Mouse (Mus musculus) left cerebral cortex, postnatal 25 days (tissue): Measurements from ENCODE around the gene Gm49380. TPM values are rescaled to one million over a fixed set of nuclear protein-coding genes. Genes with fewer than 3 reads are reported as not detected.

ENCODE experiments used
- DNase-seq, 2 experiments: peaks; one replicate each; pipeline ENCODE4 v3.0.0; 2022; ENCODE audit warnings: low spot score in 2 of 2, mixed read lengths in 1 of 2
- intact Hi-C: fragments of 180-260 bp; cut with DNase I; formaldehyde crosslinking; loops from one replicate; pipeline ENCODE4 v1.15.1; 2025
- total RNA-seq, 2 experiments: library from RNA; stranded (reverse); gene quantifications; 2 replicates each; pipeline ENCODE4 v1.2.3; 2021

Gene Gm49380
- under 1 TPM; 0.14 to 0.27 TPM for total RNA-seq

DNA sequence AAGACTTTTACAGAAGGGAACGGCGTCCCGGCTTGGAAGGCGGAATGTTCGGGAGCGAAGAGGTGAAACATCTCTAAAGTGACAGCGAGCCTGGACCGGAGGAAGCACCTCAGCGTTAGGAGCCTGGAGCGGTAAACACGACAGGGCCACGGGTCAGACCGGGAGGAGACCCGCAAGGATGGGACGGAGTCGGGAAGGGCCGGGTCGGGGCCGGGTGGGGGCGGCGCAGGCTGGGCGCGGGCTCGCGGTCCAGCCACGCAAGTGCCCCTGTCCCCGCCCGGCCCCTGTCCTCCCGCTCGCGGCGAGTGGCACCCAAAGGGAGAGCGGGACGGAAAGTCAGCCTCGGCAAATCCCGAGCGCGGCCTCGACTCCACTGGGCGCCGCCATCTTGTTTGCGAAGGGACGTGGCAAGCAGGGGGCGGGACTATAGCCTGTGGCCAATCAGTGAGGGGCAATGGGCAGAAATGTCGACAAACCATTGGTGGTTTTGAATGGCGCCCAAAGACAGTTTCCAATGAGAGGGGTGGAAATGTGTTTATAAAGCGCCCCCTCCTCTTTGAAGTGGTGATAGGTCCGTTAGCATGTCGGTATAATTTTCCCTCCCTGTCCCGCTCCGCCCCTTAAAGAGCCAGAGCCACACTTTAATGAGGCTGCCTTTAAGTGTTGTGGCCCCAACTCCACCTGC, at the start of gene Gm49380, which contains the start of gene Rnf26:
Gene Gm49380, minus strand, starts transcription at position 396 of the 685 bp plus-strand sequence.
Gene Rnf26, minus strand, starts transcription at position 413 of the 685 bp plus-strand sequence.
- intact Hi-C loops: no loop called here
- peak; percentile 96 to 99 for DNase-seq

DNA sequence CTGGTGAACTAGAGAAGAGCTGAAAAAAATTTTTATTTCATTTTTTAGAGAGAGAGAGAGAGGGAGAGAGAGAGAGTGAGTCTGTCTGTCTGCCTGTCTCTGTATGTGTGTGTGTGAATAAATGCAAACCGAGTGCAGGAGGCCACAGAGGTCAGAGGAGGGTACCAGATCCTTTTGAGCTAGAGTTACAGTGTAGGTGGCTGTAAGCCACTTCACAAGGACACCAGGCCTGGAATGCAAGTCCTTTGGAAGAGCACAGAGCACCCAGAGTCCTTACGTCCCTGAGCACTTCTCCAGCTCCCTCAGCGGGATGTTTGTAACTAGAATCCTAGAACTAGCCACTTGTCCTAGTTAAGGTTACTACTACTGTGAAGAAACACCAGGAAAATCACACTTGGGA, 46.6 kb upstream of the Gm49380 start:
- DNase-seq: no peak
- intact Hi-C loops: no loop called here

DNA sequence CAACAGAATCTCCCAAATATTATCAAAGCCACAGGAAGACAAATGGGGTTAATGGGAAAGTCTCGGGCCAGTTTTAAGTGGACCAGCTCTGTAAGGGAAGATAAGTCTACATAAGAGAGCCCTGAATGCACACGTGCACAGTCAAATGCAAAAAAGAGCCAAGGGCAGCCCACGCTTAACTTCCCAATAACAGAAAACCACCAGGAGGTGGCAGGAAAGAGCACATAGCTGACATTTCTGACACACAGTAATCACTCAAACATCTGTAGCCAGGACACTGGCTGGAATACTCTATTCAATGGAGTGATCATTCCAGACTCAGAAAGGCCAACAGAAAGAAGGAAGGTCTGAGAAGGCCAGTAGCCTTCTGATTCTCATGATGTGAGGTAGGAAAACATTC, 34.0 kb upstream of the Gm49380 start:
- no peak for DNase-seq
- intact Hi-C loops: no loop called here

DNA sequence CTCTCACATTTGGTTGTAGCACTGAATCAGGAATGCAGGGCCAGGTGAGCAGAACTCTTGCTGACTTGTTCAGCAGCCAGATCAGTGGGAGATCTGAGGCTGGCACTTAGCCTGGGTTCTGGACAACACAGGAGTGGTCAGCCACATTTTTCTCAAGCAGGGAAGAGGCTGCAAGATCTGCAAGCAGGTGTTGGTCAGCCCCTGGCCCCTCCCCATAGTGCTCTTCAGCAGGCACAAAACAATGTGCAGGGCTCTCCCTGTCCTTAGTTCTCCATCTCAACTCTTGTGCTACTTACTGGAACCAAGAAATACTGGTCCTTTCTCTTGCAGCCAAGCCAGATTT, 31.4 kb upstream of the Gm49380 start:
- no peak for DNase-seq
- intact Hi-C loops: no loop called here

DNA sequence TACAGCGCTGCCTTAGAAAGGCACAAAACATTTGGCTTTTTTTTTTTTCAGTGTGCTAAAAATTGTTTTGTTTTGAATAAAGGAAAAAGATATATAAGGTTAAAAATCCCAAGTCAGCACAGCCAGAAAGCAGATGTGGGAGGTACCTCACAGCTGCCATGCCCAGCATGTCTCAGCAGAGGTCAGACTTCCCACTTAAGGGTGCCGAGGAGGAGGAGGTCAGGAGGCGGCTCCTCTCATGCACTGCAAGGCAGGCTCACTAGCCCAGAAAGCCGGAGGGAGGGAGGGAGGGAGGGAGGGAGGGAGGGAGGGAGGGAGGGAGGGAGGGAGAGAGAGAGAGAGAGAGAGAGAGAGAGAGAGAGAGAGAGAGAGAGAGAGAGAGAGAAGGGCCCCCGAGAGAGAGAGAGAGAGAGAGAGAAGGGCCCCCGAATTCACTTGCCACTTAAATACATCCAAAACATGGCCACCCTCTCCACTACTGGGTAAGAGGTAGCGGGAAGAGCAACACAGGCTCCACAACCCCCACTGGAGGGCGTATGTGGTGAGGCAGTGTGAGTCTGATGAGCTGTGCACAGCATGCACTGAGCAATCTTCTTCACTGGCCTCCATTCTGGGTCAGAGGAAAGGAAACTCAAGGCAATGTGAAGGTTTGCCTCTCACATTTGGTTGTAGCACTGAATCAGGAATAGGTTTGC, 30.9 kb upstream of the Gm49380 start:
- peak in 1 of 2 experiments; percentile 31 for DNase-seq
- intact Hi-C loops: no loop called here

DNA sequence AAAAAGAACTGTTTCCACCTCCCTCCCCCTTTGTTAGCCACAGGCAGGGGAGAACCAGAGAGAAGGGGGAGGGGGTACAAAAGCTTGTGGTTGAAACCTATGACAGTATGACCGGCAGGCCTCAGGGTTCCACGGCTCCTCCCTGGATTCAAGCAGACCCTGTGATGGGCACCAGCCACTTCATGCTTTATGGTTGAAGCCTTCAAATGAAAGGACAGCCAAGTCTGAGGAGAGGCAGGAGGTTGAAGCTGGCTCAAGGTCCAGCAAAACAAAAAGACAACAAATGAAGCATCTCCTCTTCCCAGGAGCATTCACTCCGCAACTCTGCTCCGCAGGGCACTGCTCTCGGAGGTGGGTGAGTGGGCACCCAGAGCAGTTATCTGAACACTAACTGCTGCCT, 30.1 kb upstream of the Gm49380 start:
- DNase-seq: no peak

DNA sequence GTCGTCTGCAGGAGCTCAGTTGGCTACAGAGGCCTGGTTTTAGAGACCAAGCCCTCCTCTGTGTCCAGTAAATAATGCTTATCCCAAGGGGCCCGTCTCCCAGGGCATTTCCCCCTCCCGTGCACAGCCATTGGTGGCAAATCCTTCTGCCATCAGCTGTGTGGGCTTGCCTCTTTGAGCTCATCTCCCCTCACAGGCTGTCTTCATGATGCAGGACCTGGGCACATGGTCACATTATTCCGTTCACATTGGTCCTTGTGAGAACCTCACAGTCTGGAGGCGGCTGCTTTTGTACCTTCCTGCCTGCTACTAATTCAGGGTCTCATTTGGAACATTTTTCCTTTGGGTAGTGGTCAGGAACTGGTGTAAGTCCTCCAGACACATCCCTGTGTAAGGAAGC, 28.7 kb upstream of the Gm49380 start:
- DNase-seq: no peak

More for the DNA sequence above, 30.1 kb upstream of the Gm49380 start:
- intact Hi-C loops: no loop called here

DNA sequence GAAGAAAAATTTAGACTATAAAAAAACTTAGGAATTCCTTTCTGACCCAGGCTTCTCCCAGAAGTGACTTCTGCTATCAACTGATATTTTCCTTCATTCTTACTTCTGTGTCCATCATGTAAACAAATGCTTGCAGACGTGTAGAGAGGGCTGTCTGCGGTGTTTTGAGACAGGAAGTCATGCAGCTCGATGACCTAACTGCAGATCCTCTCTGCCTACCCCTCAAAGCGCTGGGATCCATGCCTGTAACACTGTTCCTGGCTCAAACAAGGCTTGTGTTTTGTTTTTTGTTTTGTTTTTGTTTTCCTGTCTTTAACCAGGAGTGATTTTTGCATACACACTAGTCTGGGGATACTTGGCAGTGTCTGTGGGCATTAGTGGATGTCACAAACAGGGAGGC, 24.5 kb upstream of the Gm49380 start:
- intact Hi-C loops: no loop called here
- DNase-seq: no peak

More for the DNA sequence above, 28.7 kb upstream of the Gm49380 start:
- intact Hi-C loops: no loop called here

DNA sequence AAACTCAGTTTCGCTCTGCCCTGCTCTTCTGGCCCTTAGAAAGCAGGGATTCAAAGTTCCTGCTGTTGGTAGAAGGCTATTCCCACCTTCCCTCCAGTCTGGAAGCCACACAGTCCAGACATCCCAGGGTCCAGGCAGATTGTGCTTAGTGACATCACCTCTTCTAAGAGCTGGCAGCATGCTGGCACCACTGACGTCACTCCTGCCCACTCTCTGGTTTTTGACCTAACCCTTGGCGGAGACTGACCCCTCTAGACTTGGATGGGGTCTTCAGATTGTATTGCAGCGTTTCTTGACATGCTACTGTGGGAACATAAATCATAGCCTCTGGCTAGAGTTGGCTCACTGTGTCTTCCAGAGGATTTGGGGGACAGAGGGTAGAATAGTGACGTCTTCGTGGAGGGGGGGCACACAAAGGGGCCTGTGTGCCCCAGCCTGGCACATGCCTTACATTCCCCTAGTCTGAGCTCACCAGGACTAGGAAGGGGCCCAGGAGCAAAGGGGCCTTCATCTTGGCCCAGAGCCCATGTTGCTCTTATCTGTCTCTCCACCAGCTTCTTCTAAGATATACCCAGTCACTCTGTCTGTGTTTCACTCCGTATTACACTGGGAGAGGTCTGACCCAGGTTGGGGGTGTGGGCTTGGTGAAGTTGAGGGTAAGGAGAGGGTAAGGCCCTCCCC, 22.6 kb upstream of the Gm49380 start:
- intact Hi-C loops: no loop called here
- DNase-seq: no peak

DNA sequence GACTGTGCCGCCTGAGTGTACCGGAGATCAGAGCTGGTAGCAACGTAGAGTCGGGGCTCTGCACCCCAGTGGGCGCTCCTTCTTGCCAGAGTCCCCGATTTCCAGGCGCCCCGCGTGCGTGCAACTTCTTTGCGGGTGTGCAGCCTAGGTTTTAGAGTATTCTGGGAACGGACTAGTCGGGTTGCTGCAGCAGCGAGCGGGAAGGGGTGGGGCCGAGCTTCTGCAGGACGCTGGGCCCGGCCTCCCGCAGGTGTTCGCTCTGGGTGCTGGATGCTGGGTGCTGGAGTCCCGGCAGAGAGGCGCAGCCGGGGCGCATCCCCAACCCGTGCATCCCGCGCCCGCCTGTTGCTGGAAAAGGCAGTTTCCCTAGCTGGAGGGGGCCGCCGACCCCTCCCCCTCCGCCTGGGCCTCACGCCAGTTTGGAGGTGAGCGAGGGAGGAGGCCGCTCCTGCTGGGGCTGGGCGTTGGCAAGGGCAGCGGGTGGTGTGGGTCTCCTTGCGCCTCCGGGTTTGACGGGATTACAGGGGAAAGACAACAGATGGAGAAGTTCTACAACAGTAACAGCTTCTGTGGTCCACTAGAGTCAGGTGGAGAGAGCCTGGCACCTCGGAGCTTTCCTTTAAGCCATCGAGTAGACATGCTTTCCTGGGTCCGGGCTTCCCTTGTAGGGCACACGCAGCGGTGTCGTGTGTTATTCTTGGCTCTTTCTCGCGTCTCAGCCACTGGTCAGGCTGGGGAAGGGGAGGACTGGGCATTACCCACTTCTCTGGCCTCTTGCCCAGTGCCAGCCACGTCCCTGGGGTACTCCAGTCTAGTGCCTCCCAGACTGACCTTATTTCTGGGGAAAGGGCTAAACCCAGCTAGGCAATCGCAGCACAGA, 21.8 kb upstream of the Gm49380 start:
- no peak for DNase-seq
- intact Hi-C loops: loop anchor here (5.0 kb wide), 1 partner anchor 112 kb away; no protein-coding TSS in a partner anchor

DNA sequence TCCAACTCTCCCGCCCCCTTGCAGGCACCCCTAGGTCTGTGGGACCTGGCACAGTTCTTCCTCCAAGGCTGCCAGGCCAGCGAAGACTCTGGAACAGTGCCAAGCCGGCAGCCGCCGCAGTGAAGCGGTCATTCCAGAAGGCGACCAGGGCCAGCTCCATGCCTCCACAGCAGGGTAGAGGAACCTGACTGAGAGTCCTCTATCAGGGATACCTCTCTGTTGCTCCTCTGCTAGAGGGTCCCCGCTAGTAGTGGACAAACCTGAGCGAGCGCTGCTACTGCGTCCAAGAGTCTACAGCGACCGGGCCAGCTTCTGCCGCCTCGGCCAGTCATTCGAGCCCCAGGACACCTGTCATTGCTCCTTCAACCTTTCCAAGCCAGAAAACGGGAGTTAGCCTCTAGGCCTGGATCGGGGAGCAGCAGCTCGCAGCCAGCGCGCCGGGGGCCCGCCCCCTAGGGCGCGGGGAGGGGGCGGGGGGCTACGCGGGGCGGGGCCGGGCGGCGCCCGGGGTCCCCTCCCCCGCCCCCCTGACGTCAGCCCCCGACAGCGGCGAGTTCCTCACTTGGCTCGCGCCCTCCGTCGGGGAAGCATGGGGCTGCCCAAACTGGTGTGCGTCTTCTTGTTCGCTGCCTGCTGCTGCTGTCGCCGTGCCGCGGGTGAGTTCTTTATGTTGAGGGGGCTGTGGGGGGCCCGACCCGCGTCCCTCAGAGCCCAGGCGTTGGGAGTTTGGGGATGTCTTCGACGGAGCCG, 21.0 kb upstream of the Gm49380 start, which contains the start of gene Mcam:
Gene Mcam, plus strand, starts transcription at position 369 of the 750 bp plus-strand sequence.
- intact Hi-C loops: loop anchor here (5.0 kb wide), 1 partner anchor 113 kb away; no protein-coding TSS in a partner anchor
- DNase-seq: peak; percentile 27 to 36

DNA sequence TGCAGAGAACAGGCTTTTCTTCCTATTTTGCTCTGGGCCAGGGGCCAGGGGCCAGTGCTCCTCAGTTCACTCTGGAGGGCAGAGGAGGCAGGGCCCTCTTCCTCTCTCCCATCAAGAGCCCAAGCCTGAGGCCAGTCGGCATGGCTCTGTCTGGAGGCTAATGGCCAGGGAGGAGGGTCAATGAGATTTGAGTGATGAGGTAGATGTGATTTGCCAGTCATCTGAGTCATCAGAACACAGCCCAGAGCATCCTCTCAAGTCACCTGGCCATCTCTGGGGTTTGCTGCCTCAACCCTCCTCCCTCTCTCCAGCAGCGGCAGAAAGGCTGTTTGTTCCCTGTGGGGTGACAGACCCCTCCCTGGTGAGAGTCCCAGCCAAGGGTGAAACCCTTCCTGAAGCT, 20.0 kb upstream of the Gm49380 start:
- intact Hi-C loops: loop anchor here (5.0 kb wide), 1 partner anchor 114 kb away; no protein-coding TSS in a partner anchor
- DNase-seq: no peak

DNA sequence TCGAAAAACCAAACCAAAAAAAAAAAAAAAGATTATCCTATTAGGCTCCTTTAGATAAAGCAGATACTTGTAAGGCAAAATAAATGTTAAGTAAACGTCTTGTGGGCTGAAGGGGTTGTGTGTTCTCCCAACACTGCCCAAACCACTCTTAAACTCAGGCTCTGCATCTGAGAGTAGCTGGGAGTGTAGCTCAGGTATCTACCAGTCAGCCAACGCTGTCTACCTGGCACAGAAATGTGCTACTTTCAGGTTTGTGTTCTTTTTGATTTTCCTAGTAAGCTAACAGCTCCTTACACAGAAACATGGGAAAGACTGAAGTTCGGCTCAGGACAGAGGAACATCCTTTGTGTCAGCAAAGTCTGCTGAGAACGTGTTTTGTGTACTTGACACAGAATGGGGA, 18.9 kb upstream of the Gm49380 start:
- DNase-seq: no peak
- intact Hi-C loops: loop anchor here (5.0 kb wide), 1 partner anchor 115 kb away; no protein-coding TSS in a partner anchor

DNA sequence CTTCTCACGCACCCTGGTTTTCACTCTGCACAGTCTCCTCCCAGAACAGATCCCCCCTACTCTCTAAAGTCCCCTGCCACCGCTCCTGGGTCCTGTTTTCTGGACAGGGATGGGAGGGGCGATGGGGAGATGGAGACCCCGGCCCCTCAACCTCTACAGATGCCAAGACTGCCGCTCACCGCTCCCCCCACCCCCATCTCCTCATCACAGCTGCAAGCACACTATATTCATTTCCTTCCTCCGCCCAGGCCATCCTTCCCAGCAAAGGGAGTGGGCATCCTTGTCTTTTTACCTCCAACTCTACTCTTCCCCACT, 17.9 kb upstream of the Gm49380 start:
- intact Hi-C loops: loop anchor here (5.0 kb wide), 1 partner anchor 116 kb away; no protein-coding TSS in a partner anchor
- no peak for DNase-seq

DNA sequence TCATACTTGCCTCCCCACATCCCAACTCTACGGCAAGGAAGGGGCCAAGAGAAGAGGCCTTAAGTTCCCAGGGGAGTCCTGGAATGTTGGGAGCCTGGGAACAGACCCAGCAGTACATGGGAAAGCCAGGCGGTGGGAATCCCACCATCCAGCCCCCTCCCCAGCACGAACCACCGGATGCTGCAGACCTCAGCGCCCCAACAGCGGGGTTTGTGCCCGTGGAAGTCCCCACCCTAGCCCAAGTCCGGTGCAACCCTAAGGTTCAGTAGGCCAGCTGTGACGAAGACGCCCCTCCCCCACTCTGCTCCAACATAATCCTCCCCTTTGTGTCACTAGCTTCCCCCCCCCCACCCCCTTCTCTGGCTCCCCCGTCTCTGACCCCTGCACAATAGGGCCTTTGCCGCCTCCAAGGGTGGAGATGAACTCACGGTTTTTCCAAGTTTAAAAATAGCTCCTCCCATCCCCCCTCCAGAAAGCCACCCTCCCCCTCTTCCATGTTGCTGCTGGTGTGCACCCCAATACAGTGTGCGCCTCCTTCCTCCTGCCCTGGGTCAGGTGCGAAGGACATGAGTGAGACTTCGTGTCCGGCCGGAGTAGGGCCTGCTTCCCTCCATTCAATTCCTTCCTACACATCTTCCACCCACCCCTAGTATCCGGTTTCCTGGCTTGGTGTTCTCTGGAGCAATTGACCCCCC, 17.4 kb upstream of the Gm49380 start:
- no peak for DNase-seq
- intact Hi-C loops: loop anchor here (5.0 kb wide), 1 partner anchor 117 kb away; no protein-coding TSS in a partner anchor

DNA sequence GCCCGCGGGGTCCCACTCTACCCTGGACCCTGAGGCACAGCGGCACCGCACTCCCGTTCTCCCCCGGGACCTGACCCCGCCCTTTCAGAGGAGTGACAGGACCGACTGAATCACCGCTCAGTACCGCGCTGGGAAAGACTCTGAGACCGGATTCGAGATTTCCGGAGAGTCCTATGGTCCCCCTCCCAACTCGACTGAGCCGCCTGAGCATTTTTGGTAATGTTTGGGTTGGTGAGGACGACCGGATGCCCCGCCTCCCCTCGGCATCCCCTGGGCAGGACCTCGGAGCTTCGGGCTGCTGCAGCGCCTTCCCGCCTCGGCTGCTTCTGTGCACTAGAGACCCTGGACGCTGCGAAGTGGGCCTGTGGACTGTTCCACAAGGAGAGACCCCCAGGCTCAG, 16.7 kb upstream of the Gm49380 start:
- DNase-seq: no peak
- intact Hi-C loops: loop anchor here (5.0 kb wide), 1 partner anchor 117 kb away; no protein-coding TSS in a partner anchor

DNA sequence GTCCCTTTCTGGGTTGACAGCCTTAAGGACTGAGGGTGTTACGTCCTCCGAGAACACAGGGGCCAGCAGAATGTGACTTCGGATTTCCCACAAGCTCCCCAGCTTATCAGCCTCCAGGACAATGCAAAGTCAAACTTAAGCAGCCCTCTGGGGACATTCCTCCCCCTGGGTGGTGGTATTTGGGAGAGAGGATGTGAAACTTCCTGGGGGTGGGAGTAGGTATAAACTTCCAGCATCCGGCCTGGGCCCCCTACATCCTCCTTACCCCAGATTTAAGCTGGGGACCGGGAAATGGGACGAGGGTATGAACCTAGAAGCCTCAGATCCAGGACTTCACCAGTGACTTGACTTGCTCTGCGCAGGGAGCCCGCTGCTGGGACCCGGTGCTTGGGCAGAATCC, 16.3 kb upstream of the Gm49380 start:
- no peak for DNase-seq
- intact Hi-C loops: loop anchor here (5.0 kb wide), 2 partner anchors 118 to 263 kb away; no protein-coding TSS in a partner anchor

DNA sequence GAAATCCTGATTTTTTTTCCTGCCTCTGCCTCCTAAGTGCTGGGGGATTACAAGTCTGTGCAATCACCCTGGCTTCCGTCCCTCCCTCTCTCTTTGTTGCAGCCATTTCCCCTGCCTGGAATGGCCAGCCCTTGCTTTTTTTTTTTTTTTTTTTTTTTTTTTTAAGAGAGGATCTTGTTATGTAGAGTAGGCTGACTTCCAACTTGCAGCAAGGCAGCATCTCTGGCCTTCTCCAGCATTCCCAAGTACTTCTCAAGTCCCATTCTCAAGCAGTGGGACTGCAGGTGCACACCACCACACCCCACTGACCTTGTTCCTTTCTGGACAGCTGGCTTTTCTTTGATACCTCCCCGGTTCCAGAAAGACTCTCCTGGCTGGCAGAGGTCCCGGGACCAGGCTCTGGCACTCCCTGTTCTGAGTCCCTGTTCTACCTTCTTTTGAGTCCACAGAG, 14.1 kb upstream of the Gm49380 start:
- no peak for DNase-seq
- intact Hi-C loops: loop anchor here (5.0 kb wide), 1 partner anchor 265 kb away; no protein-coding TSS in a partner anchor
